Mouse (Mus musculus) left cerebral cortex, adult 6 months (tissue): ENCODE measurements around the gene Bend5. TPM values are rescaled to one million over a fixed set of nuclear protein-coding genes. Genes with fewer than 3 reads are reported as not detected.

Experiments used
- long read RNA-seq, 2 experiments: library from polyadenylated mRNA; unstranded; transcript quantifications; one replicate each; pipeline ENCODE4 v2.0.0; 2019 to 2020
- polyA plus RNA-seq: library from polyadenylated mRNA; unstranded; fragments of <200 nt; fragmentation: Nextera tagmentation; gene quantifications from 2 replicates; pipeline ENCODE4 v1.2.3, GENCODE M21; 2021

Bend5 gene
- 10.5 and 14.6 TPM in 2 replicates for polyA plus RNA-seq
- long read RNA-seq, experiment 1, transcript Bend5-201 (6 exons, 1,826 nt), result major isoform, 12 of 24 reads
- long read RNA-seq, experiment 1, transcript Bend5-203 (6 exons, 1,448 nt), result minor isoform, 11 of 24 reads
- long read RNA-seq, experiment 1, partial matches to known transcripts, result 0 of 24 reads
- long read RNA-seq, experiment 1, other reads (novel, unspliced or antisense), result 1 of 24 reads
- long read RNA-seq, experiment 2, transcript Bend5-201 (6 exons, 1,826 nt), result major isoform, 5 of 17 reads
- long read RNA-seq, experiment 2, partial matches to known transcripts, result 6 of 17 reads
- long read RNA-seq, experiment 2, other reads (novel, unspliced or antisense), result 2 of 17 reads

DNA sequence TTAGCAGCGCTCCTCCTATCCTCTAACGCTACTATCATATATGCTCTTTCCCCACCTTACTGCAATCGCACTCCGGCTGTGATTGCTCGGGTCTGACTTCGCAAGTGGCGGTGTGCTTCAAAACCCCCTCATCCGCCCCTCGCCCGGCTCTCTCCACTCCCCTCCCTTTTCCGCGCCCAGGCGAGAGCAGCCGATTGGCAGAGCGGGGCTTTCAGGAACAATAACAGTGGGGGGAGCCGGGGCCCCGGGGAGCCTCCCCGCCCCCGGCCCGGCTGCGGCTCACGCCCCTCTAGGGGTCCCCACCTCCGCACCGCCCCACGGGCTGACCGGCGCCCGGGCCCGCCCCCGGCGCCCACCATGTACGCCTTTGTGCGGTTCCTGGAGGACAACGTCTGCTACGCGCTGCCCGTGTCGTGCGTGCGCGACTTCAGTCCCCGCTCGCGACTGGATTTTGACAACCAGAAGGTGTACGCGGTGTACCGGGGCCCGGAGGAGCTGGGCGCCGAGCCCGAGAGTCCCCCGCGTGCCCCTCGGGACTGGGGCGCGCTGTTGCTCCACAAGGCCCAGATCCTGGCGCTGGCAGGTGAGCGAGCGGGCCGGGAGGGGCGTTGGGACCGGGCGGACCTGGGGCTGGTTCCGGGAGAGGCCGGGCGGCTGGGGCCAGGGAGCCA is at the start of gene Bend5:
Gene Bend5, plus strand, starts transcription at position 189 of the 671 bp plus-strand sequence.

